Mouse (Mus musculus) activated CD4-positive, CD25-positive, alpha-beta regulatory T cell, adult 4 months (primary cell): ENCODE results near the gene Ada. TPM values are rescaled to one million over a fixed set of nuclear protein-coding genes. Genes with fewer than 3 reads are reported as not detected.
"Not testable (repeated sequence)": the region's sequence is repeated elsewhere in the genome, so short reads cannot be mapped to it uniquely, and the experiment has no call there.

Experiments used
- ATAC-seq: one replicate; pipeline ENCODE4 v1.8.0; 2017
- polyA plus RNA-seq, 2 experiments: library from polyadenylated mRNA; unstranded; fragments of 100-300 nt; shearing (Covaris generic); gene quantifications; one replicate each; pipeline ENCODE4 v1.2.1; 2017

Ada gene
- polyA plus RNA-seq, 2 experiments from 2014 or later = 8.1 to 10.8 TPM

- no peak for ATAC-seq
These were observed 56.2 kb downstream of the Ada start for GRCm38 (mm10) chr2:163693716-163694314.

DNA sequence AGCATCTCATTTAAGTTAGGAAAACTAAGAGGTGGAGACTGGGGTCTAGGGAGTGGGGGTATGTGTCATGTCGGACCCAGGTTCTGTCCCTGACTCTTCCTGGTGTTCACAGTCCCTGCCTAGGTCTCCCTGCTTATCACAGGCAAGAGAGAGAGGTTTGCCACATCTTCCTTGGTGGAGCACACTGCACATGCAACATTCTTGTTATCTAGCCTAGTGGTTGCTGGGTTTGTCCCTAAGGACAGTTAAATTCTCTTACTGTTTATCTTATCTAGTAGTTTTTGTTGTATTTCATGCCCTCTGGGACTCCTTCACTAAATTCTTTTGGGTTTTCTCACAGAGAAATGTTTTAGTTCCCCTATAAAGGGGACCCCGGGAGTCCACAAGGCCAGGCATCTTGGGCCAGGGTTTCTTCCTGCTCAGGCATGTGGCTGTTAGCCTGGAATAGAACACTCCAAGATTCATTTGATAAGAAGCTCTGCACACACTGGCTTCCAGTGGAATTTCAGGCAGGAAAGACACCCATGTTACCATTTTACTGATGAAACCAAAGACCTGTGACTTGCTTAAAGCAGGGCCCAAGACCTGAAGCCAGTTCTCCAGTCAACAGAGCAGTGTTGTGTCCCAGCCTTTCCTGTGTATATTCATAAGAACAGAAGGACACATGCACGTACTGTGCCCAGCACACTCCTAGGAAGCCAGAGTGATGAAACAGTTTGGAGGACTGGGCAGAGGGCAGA lies 57.0 kb downstream of the Ada start:
- ATAC-seq = no peak

GRCm38 (mm10) chr2:163691846-163692605 lies 58.0 kb downstream of the Ada start:
- no peak for ATAC-seq

DNA sequence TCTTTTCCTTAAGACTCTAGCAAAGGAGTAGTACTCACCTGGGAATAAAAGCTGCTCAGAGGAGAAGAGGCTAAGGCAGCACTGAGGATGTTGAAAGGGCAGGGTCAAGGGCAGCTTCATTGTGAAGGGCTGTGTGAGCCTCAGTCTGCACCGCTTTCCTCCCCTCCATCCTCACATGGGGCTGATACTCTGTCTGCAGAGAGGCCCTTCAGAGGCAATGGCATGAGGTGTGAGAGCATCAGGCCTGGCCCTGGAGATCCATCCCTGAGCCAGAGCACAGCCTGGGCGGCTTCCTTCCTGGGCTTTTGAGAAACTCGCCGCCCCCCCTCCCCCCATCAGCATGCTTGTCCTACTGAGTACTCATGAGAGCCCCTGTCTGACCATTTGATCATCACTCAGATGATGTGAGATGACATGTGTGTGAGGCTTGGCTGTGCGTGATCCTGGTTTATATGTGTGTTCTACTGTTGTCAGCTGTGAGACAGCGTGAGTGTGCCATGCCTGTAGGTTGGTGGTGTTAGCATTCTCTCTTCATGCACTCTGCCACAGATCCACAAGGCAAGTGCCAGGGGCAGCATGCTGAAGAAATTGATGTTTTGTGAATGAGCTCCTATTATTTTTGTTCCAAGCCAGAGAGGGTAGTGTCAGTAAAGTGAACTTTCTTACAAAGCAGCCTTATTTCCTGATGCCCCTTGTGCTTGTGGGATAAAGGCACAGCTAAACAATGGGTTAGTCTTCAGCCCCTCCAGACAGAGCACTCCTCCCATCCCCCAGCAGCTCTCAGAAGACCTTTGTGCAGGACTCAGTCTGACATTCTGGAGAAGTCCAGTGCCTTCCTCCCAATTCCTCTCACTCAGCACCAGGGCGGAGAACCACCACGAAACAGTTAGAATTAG lies 59.4 kb downstream of the Ada start:
- no peak for ATAC-seq

DNA sequence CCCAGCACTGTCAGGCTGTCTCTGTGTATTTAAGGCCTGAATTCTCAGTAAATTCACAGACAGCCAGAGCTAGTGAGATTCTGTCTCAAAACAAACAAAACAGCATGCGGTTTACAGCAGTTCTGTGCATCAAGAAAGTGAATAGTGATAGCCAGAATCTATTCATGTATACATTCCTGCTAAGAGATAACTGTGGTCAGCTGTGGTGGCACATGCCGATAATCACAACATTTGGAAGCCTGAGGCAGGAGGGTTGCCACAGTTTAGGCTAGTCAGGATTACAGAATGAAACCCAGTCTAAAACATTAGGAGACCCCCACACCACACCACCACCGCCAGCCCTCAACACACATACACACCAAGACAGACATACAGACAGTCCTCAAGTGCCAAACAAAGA lies 60.3 kb downstream of the Ada start:
- no peak for ATAC-seq

DNA sequence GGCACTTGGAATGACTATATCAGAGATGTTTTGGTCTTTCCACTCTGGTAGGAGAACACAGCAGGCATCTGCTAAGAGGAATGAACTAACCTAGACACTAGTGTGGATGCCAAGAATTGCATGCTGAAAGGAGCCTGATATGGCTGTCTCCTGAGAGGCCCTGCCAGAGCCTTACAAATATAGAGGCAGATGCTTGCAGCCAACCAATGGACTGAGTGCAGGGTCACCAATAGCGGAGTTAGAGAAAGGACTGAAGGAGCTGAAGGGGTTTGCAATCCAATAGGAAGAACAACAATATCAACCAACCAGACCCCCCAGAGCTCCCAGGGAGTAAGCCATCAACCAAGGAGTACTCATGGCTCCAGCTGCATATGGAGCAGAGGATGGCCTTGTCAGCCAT lies 61.7 kb downstream of the Ada start:
- ATAC-seq = not testable (repeated sequence)

DNA sequence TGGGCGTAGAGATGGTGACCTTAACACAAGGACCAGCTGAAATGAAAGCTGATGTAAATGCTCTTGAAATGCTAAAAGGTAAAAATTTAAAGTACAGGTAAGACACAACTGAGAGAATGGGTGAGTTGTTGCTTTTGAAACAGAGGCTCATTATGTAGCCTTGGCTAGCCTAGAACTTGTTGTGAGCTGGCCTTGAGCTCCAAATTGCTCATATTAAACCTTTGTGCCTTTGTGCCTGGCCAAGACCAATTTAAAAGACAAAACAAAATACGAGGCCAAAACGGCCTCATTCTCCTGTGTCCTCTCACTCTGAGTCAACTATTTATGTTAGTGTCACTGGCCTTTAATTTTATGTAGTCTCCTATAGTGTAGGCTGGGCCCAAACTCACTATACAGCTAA lies 63.2 kb downstream of the Ada start:
- ATAC-seq = no peak

- ATAC-seq = no peak
These were observed 63.8 kb downstream of the Ada start for GRCm38 (mm10) chr2:163686233-163686632.

DNA sequence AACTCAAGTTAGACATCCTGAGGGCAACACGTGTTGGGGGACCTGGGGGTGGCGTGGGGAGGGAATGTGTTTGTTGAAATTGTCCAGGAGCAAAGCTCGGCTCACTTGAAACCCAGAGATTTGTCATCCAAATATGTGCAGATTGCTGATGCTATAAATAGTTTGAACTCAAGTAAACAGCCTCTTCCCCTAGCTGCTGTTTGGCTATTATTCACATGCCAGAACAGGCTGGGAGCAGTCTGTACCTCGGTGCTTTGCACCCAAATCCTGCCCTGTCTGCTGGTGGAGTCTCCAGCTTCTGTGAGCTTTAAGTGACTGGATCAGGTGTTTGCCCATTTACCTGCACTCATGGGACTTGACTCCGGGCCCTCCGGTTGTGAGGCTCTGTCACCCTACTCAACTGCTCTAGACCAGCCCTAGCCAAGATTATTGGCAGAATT lies 64.3 kb downstream of the Ada start:
- no peak for ATAC-seq

DNA sequence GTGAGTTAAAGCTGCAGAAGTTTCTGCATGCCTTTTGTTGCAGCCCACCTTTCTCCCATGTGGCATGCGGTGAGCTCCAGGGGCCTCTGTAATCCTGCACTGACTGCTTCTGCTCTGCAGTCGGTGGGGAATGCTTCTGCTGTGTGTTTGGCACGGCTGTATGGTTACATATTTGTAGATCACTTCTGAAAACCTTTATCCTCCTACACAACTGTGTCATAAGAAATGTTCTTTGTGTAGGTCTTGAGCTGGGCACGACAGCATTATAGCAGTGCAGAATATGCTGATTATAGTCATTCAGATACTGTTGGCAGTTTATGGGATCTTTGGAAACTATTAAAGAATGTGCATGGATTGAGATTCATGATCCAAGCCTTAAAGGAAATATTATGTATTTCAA lies 64.8 kb downstream of the Ada start:
- no peak for ATAC-seq

DNA sequence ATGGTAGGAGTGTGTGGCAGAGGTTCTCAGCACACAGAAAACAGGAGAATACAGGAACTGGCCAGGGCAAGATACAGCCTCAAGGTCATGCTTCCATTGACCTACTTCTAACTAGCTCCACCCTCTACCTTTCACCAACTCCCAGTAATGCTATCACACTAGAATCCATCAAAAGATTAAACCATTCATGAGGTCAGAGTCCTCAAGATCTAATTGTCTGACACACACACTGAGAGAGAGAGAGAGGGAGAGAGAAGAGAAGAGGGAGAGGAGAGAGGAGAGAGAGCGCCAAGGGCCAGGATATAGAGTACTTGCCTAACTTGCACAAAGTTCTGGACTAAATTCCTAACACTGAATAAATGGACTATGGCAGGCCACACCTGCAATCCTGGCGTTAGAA lies 67.7 kb downstream of the Ada start:
- ATAC-seq = no peak

GRCm38 (mm10) chr2:163676745-163677144 lies 73.3 kb downstream of the Ada start:
- no peak for ATAC-seq

Other genes with a start within 250 kb of the Ada start
- not detected for gene Hnf4a, start 243.4 kb downstream of the Ada start, polyA plus RNA-seq
- 10 to 100 TPM; 36.9 to 37.6 TPM for gene Ttpal, start 147.9 kb downstream of the Ada start, polyA plus RNA-seq
- 100 to 1,000 TPM; 149 to 159 TPM for gene Serinc3, start 105.1 kb downstream of the Ada start, polyA plus RNA-seq
- 1 to 10 TPM; 4.2 to 6.4 TPM for gene Pkig, start 91.9 kb downstream of the Ada start, polyA plus RNA-seq
- gene Ccn5, start 70.6 kb upstream of the Ada start, polyA plus RNA-seq = not detected
- gene Kcnk15, start 103.4 kb upstream of the Ada start, polyA plus RNA-seq = not detected
- not detected for gene Rims4, start 168.4 kb upstream of the Ada start, polyA plus RNA-seq
- 10 to 100 TPM; 80.9 to 82.3 TPM for gene Ywhab, start 244.7 kb upstream of the Ada start, polyA plus RNA-seq